Mouse (Mus musculus) layer of hippocampus, adult 9-11 months (tissue): ENCODE results near the gene Fmo1.
"Not testable (repeated sequence)": the region's sequence is repeated elsewhere in the genome, so short reads cannot be mapped to it uniquely, and the experiment has no call there.

ENCODE experiments used
- DNase-seq: peaks from one replicate; pipeline ENCODE4 v3.0.0; 2022

Fmo1 gene

GRCm38 (mm10) chr1:162785222-162785621, 81.2 kb downstream of the Fmo1 start:
- DNase-seq: peak; percentile 3

GRCm38 (mm10) chr1:162783669-162784248, 82.7 kb downstream of the Fmo1 start:
- no peak for DNase-seq

GRCm38 (mm10) chr1:162781035-162781434, 85.4 kb downstream of the Fmo1 start:
- DNase-seq: not testable (repeated sequence)
